Mouse (Mus musculus) cerebellum, adult 9-11 months (tissue): ENCODE results near the gene Rnf44.

Experiments used
- DNase-seq: peaks from one replicate; pipeline ENCODE4 v3.0.0; 2022

Rnf44 gene

DNA sequence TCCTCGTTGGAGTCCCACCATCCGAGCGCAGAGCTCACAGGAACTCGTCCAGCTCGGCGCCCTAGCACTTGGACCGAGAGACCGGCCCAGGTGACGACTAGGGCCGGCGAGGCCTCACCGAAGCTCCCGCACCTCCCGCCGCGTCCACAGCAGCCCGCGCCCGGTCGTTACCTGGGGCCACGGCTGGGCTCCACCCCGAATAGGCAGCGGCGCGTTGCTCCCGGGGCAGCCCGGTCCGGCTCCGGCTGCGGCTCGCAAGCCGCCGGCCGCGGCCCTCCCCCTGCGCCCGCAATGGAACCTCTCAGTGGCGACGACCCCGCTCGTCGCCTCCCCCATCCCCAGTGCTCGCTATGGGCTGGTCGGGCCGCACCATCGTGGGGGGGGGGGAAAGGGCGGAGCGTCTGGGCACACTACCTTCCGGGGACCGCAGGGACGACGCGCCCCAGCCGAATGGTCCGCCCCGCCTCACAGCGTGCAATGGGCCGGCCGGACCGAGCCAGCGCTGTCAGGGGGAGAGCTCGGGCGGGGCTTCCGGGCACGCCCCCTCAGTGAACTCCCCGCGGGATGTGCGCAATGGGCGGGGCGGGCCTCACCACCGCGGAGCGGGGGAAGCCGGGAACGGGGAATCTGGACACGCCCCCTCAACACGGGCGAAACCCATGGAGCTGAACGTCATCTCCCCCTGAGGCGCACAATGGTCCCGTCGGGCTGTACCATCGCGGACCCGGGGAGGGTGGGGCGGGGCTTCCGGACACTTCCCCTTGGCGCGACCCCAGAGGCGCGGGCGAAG, at the start of gene Rnf44:
Gene Rnf44, minus strand, starts transcription at position 350 of the 790 bp plus-strand sequence.
- peak; percentile 100 for DNase-seq

DNA sequence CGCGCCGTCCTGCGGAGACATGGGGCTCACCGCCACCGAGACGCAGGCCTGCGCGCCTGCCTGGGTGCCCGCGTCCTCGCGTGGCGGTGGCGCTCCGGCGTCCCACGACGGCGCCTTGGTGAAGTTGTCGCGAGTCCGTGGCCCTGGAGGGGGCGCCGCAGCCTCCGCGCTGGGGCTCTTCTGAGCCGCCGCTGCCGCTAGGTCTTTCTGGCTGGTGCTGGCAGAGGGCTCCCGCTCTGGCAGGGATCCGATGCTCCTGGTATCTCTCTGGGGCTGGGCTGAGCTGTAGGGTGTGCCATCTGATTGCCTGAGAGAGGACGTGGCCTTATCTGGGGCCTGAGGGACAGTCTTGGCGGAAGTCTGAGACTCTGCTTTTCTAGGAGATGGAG, 44.5 kb upstream of the Rnf44 start:
- DNase-seq = peak; percentile 76

DNA sequence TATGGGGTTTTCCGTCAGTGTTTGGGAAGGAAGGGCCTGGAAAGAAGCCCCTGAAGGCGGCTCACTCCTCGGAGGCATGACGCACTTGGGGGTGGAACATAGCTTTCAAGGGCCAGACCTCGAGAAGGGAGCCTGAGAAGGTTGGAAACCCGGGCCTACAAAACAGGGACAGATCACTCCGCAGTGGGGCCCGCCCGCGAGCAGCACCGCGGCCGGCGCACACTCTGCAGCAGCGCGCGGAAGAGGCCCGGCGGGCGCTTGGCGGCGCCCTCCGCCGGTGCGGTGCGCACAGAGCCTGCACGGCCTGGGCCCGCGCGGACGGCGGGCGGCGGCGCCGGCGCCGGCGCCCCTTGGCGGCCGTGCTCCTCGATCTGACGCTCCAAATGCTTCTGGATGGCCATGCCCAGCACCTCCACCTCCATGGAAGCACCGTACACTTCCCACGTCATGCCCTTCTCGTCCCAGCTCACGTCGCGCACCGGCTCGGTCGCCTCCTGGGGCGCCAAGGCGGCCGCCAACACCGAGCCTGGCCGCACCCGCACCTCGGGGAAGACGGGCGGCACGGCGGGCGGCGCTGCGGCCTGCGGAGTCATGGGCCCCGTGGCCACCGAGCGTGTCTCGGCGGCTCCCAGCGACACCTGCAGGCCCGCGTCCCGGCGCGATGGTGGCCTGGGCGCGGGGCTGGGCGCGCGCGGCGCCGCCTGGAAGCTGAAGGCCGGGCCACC, 43.9 kb upstream of the Rnf44 start:
- DNase-seq = peak; percentile 71

DNA sequence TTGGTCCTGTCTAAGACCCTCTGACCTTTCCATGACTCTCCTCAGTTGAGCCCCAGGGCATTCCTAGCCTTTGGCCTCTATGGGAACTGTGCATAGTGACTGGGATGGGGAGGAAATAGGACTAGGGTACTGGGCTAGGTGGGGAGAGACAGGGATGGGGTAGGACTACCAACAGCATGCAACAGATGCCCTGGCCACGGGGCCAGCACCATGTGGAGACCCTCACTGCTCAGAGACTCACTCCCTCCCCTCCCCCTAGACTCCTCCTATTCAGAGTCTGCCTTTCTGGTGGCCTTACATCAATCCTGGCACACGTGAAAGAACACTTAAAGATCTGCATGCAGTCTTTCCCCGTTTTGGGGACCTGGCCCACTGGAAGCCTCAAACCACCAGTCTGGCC, 43.2 kb upstream of the Rnf44 start:
- DNase-seq = peak; percentile 57

DNA sequence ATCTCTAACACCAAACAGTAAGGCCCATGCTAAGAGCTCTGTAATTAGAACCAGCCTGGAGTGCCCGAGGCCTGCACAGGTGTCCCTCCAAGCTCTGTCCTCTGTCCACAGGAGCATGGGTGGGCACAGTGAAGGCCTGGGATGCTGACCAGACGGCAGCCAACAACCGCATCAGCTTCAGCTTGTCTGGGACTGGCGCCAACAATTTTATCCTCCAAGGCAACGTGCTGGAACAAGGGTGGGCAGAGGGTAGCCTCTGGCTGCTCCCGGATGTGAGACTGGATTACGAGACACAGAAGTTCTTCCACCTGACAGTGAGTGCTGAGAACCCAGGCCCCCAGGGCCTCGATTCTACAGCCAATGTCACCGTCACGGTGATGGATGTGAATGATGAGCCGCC, 32.4 kb upstream of the Rnf44 start:
- no peak for DNase-seq

DNA sequence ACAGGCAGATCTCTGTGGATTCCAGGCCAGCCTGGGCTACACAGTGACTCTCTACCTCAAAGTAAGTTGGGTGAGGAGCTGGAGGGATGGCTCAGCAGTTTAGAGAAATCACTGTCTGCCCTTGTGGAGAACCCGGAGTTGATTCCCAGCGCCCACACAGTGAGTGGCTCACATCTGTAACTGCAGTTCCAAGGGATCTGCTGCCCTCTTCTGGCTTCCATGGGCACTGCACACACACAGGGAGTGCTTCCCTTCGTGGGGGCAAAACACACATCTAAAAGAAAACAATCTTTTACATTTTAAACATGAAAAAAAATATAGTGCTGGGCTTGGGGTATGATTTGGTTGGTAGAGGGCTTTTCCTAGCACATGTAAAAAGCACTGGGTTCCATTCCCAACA, 29.4 kb upstream of the Rnf44 start:
- no peak for DNase-seq

DNA sequence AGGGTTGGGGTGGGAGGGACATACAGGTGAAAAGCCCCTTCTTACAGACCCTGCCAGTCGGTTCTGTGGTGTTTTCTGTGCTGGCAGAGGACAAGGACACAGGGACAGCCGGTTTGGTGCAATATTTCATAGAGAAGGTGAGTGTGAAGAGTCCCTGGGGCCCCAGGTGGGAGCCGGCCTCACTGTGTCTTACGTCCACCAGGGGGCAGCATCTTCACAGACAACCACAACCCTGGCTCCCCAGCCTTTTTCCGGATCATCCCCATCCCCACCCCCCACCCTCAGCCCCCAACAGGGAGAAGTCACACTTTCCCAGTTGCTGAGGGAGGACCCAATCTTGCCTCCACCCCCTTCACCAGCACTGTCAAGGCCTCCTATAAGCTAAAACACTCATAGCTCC, 23.2 kb upstream of the Rnf44 start:
- DNase-seq = peak; percentile 66

DNA sequence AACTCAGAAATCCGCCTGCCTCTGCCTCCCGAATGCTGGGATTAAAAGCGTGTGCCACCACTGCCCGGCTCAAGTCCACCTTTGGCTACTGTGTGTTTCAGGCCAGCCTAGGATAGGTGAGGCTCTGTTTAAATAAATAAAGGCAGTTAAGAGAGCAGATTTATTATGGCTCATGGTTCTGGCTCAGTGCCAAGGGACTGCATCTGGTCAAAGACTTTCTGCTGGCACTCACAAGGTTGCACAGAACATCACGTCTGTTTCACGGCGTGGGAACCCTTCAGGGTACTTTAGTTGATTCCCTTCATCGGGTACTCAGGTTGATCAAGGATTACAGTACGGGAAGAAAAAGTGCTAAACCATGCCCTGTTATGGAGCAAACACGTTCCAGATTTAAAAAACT, 21.3 kb upstream of the Rnf44 start:
- no peak for DNase-seq

DNA sequence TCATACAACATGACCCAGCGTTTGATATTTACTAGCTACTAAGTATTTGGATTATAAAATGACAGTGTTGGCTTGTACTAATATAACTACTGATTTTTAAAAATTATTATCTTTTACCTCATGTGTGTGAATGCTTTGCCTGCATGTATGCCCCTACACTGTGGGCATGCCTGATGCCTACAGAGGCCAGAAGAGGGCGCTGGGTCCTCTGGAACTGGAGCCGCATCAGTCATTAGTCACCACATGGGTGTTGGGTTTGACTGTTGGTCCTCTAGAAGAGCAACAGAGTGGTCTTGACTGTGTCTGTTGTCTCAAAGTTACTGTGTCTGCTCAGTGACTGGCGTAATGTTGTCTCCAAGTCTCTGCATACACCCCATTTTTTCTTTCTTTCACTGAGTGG, 20.7 kb upstream of the Rnf44 start:
- DNase-seq = no peak

DNA sequence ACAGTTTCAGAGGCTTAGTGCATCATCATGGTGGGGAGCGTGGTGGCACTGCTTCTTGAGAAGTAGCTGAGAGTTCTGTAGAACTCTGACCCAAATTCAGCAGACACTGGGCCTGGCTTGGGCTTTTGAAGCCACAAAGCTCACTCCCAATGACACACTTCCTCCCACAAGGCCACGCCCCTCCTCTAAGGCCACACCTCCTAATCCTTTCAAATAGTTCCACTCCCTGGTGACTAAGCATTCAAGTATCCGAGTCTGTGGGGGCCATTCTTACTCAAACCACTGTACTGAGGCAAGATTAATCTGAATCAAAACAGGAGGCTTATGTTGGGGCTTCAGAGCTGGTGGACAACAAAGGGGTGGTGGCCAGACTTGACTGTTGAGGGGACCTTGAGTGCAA, 17.2 kb upstream of the Rnf44 start:
- DNase-seq = no peak

DNA sequence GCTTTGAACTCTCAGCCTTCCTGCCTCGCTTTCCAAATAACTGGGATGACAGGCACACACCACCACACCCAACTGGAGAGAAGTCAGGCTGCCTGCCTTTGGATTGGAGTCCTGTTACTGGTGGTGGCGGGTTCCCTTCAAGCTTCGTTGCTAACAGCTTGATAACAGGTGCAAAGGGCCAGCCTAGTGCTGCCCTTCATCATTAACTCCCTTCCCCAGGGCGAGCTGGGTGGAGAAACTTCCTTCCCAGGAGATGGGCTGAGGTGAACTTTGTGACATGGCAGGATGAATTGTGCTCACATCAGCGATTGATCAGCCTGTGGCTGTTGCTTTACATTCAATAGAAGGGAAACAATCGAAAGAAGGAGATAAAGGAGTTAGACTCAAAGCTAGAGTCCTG, 11.2 kb upstream of the Rnf44 start:
- no peak for DNase-seq

DNA sequence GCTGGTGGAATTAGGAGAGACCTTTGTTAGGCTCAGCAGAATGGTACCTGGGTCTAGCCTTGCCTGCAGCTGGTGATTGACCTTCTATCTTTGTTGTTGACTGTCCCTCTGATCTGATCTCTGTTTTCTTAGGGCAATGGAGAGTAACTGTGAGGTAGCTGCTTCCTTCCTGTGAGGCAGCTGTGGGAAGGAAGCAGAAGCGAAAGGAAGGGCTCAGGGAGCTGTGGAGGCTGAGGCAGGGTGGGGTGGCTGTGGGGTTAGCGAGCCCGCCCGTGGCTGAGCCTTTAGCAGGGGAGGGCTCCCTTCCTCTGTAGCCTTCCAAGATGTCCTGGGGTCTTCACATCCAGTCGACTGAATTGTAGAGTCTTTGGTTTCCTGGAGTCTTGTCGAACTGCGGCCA, 8.8 kb upstream of the Rnf44 start:
- DNase-seq = no peak

DNA sequence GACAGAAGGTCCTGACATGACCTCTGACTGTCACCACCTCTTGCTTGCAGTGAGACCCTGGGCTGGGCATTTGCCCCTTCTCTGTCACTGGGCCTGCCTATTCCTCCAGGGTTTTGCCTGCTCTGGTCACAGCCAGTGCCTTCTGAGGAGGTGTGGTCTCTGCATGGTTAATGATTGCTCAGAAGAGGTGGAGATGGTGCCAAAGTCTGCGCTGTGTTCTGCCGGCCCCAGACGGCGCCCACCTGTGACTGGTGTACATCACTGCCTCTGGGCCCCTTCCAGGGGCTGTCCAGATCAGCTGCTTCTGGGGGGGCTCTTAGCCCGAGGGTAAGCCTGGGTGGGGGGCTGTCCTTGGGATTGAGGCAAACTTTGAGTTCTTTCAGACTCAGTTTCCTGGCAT, 7.5 kb upstream of the Rnf44 start, which contains the start of gene Cdhr2:
Gene Cdhr2, plus strand, starts transcription at position 219 of the 400 bp plus-strand sequence.
- DNase-seq = no peak

DNA sequence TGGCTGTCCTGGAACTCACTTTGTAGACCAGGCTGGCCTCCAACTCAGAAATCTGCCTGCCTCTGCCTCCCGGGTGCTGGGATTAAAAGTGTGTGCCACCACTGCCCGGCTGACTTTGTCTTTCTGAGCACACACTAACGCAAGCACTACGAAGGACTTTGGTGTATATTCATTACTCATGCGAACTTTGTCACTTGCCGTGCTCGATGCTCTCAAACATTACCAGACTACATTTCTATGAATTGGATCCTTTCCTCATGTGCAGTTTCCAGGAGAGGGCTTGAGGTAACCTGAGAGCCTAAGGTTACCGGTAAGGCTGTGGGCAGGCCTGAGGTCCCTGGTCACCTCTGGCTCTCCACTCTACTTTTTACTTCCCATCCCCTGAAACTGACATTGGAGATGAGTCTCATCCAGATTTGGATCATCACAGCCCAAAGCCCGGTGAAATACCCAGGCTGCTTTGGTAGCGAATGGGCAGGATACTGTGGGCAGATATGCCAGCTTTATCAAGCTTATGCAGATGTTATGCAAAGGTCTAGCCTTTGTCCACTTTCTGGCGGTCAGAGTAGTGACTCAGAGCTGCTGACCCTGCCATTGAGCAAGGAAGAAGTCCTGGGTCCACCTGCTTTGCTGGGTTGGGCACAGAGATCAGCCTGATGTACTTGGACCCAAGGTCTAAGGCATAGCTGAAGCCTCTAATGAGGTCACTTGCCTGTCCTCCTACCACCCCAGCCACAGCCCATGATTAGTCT, 1.9 kb upstream of the Rnf44 start:
- peak; percentile 55 for DNase-seq

DNA sequence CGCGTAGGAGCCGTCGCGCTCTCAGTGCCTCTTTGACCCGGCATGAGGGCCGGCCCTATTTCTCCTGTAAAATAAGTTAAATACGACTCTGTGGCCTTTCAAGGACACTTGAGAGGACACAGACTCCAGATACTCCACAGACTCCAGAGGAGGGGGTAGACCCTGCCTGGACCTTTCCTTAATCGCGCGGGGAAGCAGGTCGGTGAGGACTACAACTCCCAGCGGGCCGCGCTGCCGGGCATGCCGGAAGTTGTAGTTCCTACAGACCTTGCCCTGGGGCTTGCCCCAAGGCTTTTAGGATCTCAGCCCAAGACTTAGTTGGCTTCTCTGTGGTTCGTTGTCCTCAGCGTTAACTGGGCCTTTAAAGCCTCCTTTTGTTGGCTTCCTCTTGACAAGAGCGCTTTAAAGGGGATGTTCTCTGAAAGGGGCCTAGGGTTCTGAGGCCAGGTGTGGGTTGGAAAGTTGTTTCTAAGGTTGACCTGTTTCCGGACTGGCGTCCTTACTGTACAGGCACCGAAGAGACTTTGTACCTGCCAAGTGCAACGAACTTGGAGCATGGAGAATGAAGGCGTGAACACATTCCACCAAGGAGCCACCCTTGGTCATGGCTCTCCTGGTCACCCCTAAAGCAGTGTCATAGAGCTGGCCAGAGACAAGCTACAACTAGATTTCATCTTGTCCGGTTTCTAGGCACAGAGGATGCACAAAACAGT, 797 bp upstream of the Rnf44 start:
- DNase-seq = peak; percentile 94

DNA sequence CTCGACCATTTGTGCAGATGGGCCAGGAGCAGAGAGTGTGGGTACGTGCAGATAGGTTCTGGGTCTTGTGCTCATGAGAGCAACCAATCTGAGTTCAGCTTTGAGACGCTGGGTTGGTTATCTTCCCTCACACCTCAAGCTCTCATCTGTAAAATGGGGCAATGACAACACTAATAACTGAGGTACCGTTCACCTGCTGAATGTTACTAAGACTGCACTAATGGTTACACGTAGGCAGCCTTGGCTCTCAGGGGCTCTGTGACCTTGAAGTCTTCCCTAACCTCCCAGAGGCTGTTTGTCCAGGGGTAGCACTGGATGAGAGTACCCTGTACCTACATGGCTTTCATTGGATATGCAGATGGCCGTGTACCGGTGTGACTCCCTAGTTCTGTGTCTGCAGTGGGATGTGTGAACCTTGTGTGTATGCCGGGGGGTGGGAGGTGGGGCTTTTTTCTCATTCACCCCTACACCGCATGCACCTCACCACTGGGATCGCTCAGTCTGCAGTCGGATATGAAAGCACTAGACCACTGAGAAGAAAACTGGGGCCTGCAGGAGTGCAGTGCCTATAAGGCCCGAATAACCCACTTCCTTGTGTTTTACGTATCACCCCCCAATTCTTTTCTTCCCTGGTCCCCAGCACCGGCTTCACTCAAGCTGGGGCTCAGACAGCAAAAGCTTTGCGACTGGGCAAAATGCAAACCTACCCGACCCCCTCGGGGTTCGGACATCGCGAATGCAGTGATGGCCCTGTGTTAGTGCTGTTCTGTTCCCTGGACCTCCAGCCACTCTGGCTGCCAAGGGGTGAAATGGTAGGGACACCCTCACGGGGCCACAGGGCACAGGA, 773 bp downstream of the Rnf44 start:
- no peak for DNase-seq

DNA sequence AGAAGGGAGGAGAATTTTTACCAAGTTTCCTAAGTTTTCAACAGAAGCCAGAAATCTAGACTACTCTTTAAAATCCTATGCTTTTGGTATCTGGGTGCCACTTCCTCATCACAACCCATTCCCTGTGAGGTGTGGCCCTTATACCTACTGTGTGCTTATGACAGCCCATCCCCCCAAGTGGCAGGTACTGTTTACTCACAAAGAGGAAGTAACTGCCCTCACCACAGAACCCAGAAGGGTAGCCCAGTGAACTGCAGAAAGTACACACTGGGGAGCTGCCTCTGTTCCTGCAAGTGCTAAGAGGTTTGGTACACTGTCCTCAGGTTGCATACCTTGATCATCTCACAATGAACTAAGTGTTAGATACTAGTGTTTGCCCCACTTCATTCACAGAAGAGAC, 2.0 kb downstream of the Rnf44 start:
- peak; percentile 42 for DNase-seq

DNA sequence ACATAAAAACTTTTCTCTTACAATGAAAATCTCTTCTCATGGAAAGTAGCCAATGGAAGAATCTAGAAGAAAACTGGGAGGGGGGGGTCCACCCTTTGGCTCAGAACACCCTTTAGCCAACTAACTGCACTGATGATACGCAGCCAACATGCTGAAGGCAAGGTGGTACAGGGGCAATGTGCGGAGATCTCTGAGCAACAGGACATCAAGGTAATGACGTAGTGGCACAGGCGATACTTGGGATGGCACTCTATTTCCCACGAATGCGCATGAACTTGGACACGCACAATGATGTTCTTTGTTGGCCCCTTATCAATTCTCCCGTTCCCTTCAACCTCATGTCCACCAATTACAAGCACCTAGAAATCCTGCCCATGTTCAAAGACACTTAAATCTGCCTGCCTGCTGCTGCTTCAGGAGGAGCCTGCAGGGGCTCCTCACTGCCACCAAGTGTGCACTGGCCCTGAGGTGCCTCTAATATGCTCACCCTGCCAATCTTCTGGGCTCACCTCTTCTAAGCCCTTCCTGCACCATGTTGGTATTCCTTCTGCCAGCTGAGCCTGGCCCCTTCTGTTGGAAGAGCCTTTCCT, 3.5 kb downstream of the Rnf44 start:
- peak; percentile 58 for DNase-seq

DNA sequence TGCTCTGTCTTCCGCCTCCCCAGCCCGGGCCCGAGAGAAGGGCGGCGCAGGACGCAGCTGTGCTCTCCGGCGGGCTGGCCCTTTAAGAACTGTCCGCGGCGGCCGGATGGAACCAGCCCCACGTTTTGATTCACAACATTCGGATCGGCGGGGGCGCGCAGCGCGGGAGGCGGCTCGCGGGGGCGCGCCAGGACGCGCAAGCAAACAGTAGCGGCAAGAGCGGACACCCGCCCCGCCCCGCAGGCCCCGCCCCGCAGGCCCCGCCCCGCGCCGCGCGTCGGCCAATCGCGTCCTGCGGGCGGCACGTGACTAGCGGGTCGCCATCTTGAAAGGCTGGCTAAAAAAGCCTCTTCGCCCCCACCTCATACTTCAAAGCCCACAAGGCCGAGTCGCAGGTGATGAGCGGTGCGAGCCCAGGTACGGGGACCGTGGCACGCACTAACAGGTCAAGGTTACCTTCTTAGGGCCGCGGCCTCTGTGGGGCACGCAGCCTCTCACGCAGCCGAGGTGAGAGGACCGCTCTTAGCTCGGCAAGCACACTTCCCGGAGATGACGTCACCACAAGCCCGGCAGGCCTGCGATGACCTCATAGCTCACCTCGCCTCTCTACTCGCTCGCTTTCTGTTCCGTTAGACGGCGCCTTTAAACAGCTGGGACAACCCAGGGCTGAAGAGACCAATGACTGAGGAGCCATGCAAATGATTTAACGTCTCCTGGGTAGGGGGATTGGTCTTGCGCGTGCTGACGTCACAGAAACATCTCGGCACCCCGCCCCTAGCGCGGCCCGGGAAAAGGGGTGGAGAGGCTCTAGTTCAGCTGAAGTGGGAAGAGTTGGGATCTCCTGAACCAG, 5.9 kb downstream of the Rnf44 start:
- DNase-seq = peak; percentile 98

DNA sequence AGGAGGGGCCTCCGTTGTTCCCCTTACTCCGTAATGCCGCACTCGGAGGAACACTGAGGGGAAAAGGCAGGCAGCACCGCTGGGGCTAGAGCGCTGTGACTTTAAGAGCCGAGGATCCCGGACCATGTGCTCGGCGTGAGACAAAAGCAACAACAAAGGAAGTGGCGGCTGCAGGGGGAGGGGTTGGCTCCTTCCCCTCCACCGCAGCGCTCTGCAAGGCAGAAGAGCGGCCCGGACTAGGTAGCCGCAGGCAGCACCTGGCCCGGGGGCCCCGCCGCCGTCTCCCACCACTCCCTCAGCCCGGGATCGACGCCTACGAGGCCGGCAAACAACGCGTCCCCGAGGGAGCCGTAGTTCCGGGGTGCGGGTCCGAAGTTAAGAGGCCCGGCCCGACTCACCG, 6.6 kb downstream of the Rnf44 start:
- no peak for DNase-seq
